Mouse (Mus musculus) CH12.LX (cell line): Measurements from ENCODE around the gene Ube2t. TPM values are rescaled to one million over a fixed set of nuclear protein-coding genes. Genes with fewer than 3 reads are reported as not detected.

Experiments
- DNase-seq: peaks from one replicate; pipeline ENCODE4 v3.0.0-alpha.2; 2013; ENCODE audit errors: extremely low read depth
- H3K27ac ChIP-seq: 2 replicates; pipeline ENCODE4 v1.5.1; 2012; ENCODE audit warnings: low read depth, mild to moderate bottlenecking, control low read depth, moderate library complexity; ENCODE audit not compliant: insufficient read depth
- H3K27me3 ChIP-seq: replicated peaks from 2 replicates; pipeline ENCODE3; 2012; ENCODE audit warnings: inconsistent platforms
- H3K36me3 ChIP-seq, 2 experiments: replicated peaks in 1 of 2; 2 replicates each; pipeline versions ENCODE3 to v1.6.1; 2012; ENCODE audit warnings: inconsistent platforms in 1 of 2, low read length in 1 of 2, mild to moderate bottlenecking in 1 of 2, mixed read lengths in 1 of 2, moderate library complexity in 1 of 2; ENCODE audit not compliant: control insufficient read depth in 1 of 2, insufficient read depth in 1 of 2
- H3K4me1 ChIP-seq, 2 experiments: 2 replicates each; pipeline ENCODE4 v1.6.1; 2012; ENCODE audit warnings: inconsistent platforms in 1 of 2, moderate library complexity in 1 of 2; ENCODE audit not compliant: insufficient read depth in 2 of 2, control insufficient read depth in 1 of 2
- H3K4me2 ChIP-seq: 2 replicates; pipeline ENCODE4 v1.6.1; 2012; ENCODE audit warnings: low read depth, mild to moderate bottlenecking, control low read depth; ENCODE audit not compliant: poor library complexity, insufficient read depth, severe bottlenecking
- H3K4me3 ChIP-seq, 3 experiments: fragments of 150-350 bp in 1 of 3; sonication (generic) in 1 of 3; replicated peaks in 1 of 3; 2 replicates each; pipeline versions ENCODE3 to v1.5.1; 2011 to 2012; ENCODE audit warnings: low read depth in 2 of 3, low read length in 2 of 3, mild to moderate bottlenecking in 2 of 3, moderate library complexity in 2 of 3, control low read depth in 1 of 3, improper control_type of control experiment in 1 of 3, inconsistent platforms in 1 of 3, mixed read lengths in 1 of 3; ENCODE audit not compliant: poor library complexity in 1 of 3
- H3K79me2 ChIP-seq: replicated peaks from 2 replicates; pipeline ENCODE4 v1.6.1; 2012; ENCODE audit warnings: mild to moderate bottlenecking, moderate library complexity; ENCODE audit not compliant: control insufficient read depth, poor library complexity, insufficient read depth, severe bottlenecking; ENCODE audit errors: extremely low read depth
- H3K9ac ChIP-seq: 2 replicates; pipeline ENCODE4 v1.6.1; 2012; ENCODE audit warnings: low read depth, mild to moderate bottlenecking, control low read depth, moderate library complexity; ENCODE audit not compliant: insufficient read depth
- H3K9me3 ChIP-seq: replicated peaks from 2 replicates; pipeline ENCODE3; 2012; ENCODE audit warnings: low read length, inconsistent platforms, mixed read lengths
- BHLHE40 ChIP-seq: IDR thresholded peaks from 2 replicates; pipeline ENCODE4 v1.6.1; 2011; ENCODE audit warnings: mild to moderate bottlenecking, low read depth, low read length, improper control_type of control experiment
- CHD1 ChIP-seq: IDR thresholded peaks from 2 replicates; pipeline ENCODE4 v1.6.1; 2012; ENCODE audit warnings: low read depth, low read length, improper control_type of control experiment, inconsistent platforms
- CHD2 ChIP-seq: IDR thresholded peaks from 2 replicates; pipeline ENCODE4 v1.6.1; 2011; ENCODE audit warnings: low read length, improper control_type of control experiment
- CTCF ChIP-seq, 2 experiments: IDR thresholded peaks in 1 of 2; conservative IDR thresholded peaks in 1 of 2; 2 replicates each; pipeline ENCODE4 v1.5.1; 2011 to 2012; ENCODE audit warnings: low read depth in 2 of 2, low read length in 2 of 2, improper control_type of control experiment in 1 of 2, inconsistent platforms in 1 of 2, mild to moderate bottlenecking in 1 of 2, moderate library complexity in 1 of 2
- E2F4 ChIP-seq: IDR thresholded peaks from 2 replicates; pipeline ENCODE4 v1.6.1; 2011; ENCODE audit warnings: low read depth, low read length, improper control_type of control experiment; ENCODE audit not compliant: insufficient replicate concordance
- ELF1 ChIP-seq: IDR thresholded peaks from 2 replicates; pipeline ENCODE4 v1.6.1; 2014; ENCODE audit warnings: low read depth, mild to moderate bottlenecking, inconsistent platforms, low read length, improper control_type of control experiment
- EP300 ChIP-seq: IDR thresholded peaks from 2 replicates; pipeline ENCODE4 v1.6.1; 2011; ENCODE audit warnings: low read length, improper control_type of control experiment
- ETS1 ChIP-seq: conservative IDR thresholded peaks from 2 replicates; pipeline ENCODE4 v1.6.1; 2012; ENCODE audit warnings: low read depth, mild to moderate bottlenecking, inconsistent platforms, low read length, improper control_type of control experiment, moderate library complexity
- GABPA ChIP-seq: IDR thresholded peaks from 2 replicates; pipeline ENCODE4 v1.6.1; 2012; ENCODE audit warnings: low read depth, low read length, improper control_type of control experiment, inconsistent platforms; ENCODE audit not compliant: insufficient replicate concordance
- HCFC1 ChIP-seq: IDR thresholded peaks from 2 replicates; pipeline ENCODE4 v1.6.1; 2012; ENCODE audit warnings: low read depth, mild to moderate bottlenecking, inconsistent platforms, low read length, improper control_type of control experiment
- IRF4 ChIP-seq: IDR thresholded peaks from 2 replicates; pipeline ENCODE4 v1.6.1; 2014; ENCODE audit warnings: low read depth, mild to moderate bottlenecking, inconsistent platforms, low read length, improper control_type of control experiment
- JUN ChIP-seq: IDR thresholded peaks from 2 replicates; pipeline ENCODE4 v1.6.1; 2011; ENCODE audit warnings: low read depth, mild to moderate bottlenecking, low read length, improper control_type of control experiment, moderate library complexity; ENCODE audit not compliant: insufficient read depth
- JUND ChIP-seq: conservative IDR thresholded peaks from 2 replicates; pipeline ENCODE4 v1.6.1; 2011; ENCODE audit warnings: low read depth, low read length, improper control_type of control experiment
- KAT2A ChIP-seq: IDR thresholded peaks from 2 replicates; pipeline ENCODE4 v1.6.1; 2012; ENCODE audit warnings: low read length, improper control_type of control experiment, inconsistent platforms; ENCODE audit not compliant: insufficient replicate concordance
- MAFK ChIP-seq: IDR thresholded peaks from 2 replicates; pipeline ENCODE4 v1.6.1; 2011; ENCODE audit warnings: low read length, improper control_type of control experiment; ENCODE audit not compliant: insufficient replicate concordance
- MAX ChIP-seq: IDR thresholded peaks from 2 replicates; pipeline ENCODE4 v1.6.1; 2011; ENCODE audit warnings: low read length, improper control_type of control experiment
- MAZ ChIP-seq: IDR thresholded peaks from 2 replicates; pipeline ENCODE4 v1.6.1; 2012; ENCODE audit warnings: low read depth, mild to moderate bottlenecking, inconsistent platforms, low read length, improper control_type of control experiment, moderate library complexity
- MEF2A ChIP-seq: IDR thresholded peaks from 2 replicates; pipeline ENCODE4 v1.6.1; 2014; ENCODE audit warnings: low read depth, mild to moderate bottlenecking, inconsistent platforms, low read length, improper control_type of control experiment, borderline replicate concordance
- MXI1 ChIP-seq: IDR thresholded peaks from 2 replicates; pipeline ENCODE4 v1.6.1; 2011; ENCODE audit warnings: mild to moderate bottlenecking, low read depth, low read length, improper control_type of control experiment
- MYC ChIP-seq: IDR thresholded peaks from 2 replicates; pipeline ENCODE4 v1.6.1; 2011; ENCODE audit warnings: low read depth, mild to moderate bottlenecking, improper control_type of control experiment, low read length
- NELFE ChIP-seq: IDR thresholded peaks from 2 replicates; pipeline ENCODE4 v1.6.1; 2011; ENCODE audit warnings: low read depth, low read length, improper control_type of control experiment
- NRF1 ChIP-seq: IDR thresholded peaks from 2 replicates; pipeline ENCODE4 v1.6.1; 2014; ENCODE audit warnings: low read depth, mild to moderate bottlenecking, inconsistent platforms, low read length, improper control_type of control experiment, moderate library complexity
- PAX5 ChIP-seq: IDR thresholded peaks from 2 replicates; pipeline ENCODE4 v1.6.1; 2012; ENCODE audit warnings: low read length, inconsistent platforms, mixed read lengths
- POLR2A ChIP-seq: IDR thresholded peaks from 2 replicates; pipeline ENCODE4 v1.6.1; 2011; ENCODE audit warnings: low read depth, mild to moderate bottlenecking, improper control_type of control experiment, low read length
- POLR2AphosphoS2 ChIP-seq: IDR thresholded peaks from 2 replicates; pipeline ENCODE4 v1.6.1; 2011; ENCODE audit warnings: low read depth, low read length, improper control_type of control experiment
- RAD21 ChIP-seq: IDR thresholded peaks from 2 replicates; pipeline ENCODE4 v1.6.1; 2011; ENCODE audit warnings: low read depth, mild to moderate bottlenecking, low read length, improper control_type of control experiment, moderate library complexity
- RCOR1 ChIP-seq: conservative IDR thresholded peaks from 2 replicates; pipeline ENCODE4 v1.6.1; 2012; ENCODE audit warnings: low read depth, mild to moderate bottlenecking, inconsistent platforms, low read length, improper control_type of control experiment
- SIN3A ChIP-seq: IDR thresholded peaks from 2 replicates; pipeline ENCODE4 v1.6.1; 2012; ENCODE audit warnings: low read length, improper control_type of control experiment, inconsistent platforms
- SMC3 ChIP-seq: IDR thresholded peaks from 2 replicates; pipeline ENCODE4 v1.6.1; 2011; ENCODE audit warnings: low read depth, low read length, improper control_type of control experiment
- TBP ChIP-seq: conservative IDR thresholded peaks from 2 replicates; pipeline ENCODE4 v1.6.1; 2011; ENCODE audit warnings: low read depth, low read length, improper control_type of control experiment
- TCF12 ChIP-seq: IDR thresholded peaks from 2 replicates; pipeline ENCODE4 v1.6.1; 2014; ENCODE audit warnings: low read depth, mild to moderate bottlenecking, inconsistent platforms, low read length, improper control_type of control experiment
- UBTF ChIP-seq: IDR thresholded peaks from 2 replicates; pipeline ENCODE4 v1.6.1; 2012; ENCODE audit warnings: low read depth, mild to moderate bottlenecking, inconsistent platforms, low read length, improper control_type of control experiment, moderate library complexity
- USF1 ChIP-seq: IDR thresholded peaks from 2 replicates; pipeline ENCODE4 v1.6.1; 2014; ENCODE audit warnings: low read depth, mild to moderate bottlenecking, inconsistent platforms, low read length, improper control_type of control experiment
- USF2 ChIP-seq: conservative IDR thresholded peaks from 2 replicates; pipeline ENCODE4 v1.6.1; 2011; ENCODE audit warnings: low read depth, low read length, improper control_type of control experiment
- ZC3H11A ChIP-seq: IDR thresholded peaks from 2 replicates; pipeline ENCODE4 v1.6.1; 2012; ENCODE audit warnings: low read depth, mild to moderate bottlenecking, inconsistent platforms, low read length, improper control_type of control experiment
- ZKSCAN1 ChIP-seq: IDR thresholded peaks from 2 replicates; pipeline ENCODE4 v1.6.1; 2012; ENCODE audit warnings: low read depth, inconsistent platforms, low read length, improper control_type of control experiment, borderline replicate concordance
- ZMIZ1 ChIP-seq: IDR thresholded peaks from 2 replicates; pipeline ENCODE4 v1.6.1; 2012; ENCODE audit warnings: low read depth, mild to moderate bottlenecking, inconsistent platforms, low read length, improper control_type of control experiment
- ZNF384 ChIP-seq: IDR thresholded peaks from 2 replicates; pipeline ENCODE4 v1.6.1; 2012; ENCODE audit warnings: low read depth, low read length, improper control_type of control experiment, inconsistent platforms
- dilution Hi-C: fragments of 300-500 bp; cut with MboI; formaldehyde crosslinking; loops from 2 replicates; pipeline ENCODE4 v1.14.3; 2020; ENCODE audit warnings: low sequenced_read_pairs; ENCODE audit not compliant: extremely low pct_unique_long_range_greater_than_20kb, extremely low pct_ligation_motif_present
- in situ Hi-C: fragments of 300-500 bp; cut with MboI; formaldehyde crosslinking; loops from 3 replicates; pipeline ENCODE4 v1.14.3; 2019; ENCODE audit warnings: low sequenced_read_pairs, low pct_ligation_motif_present, low pct_unique_long_range_greater_than_20kb, mixed read lengths
- polyA plus RNA-seq: library from polyadenylated mRNA; unstranded; fragments of >175 nt; gene quantifications from 2 replicates; pipeline ENCODE4 v1.2.1, GENCODE M21; 2012; ENCODE audit warnings: low read depth; ENCODE audit not compliant: insufficient read length
- total RNA-seq, 2 experiments: library from RNA; depleted of rRNA; stranded (reverse); fragments of 300-350 nt in 1 of 2; fragments of >200 nt in 1 of 2; gene quantifications; 2 replicates each; pipeline ENCODE4 v1.2.3; 2012 to 2014

Ube2t gene
- total RNA-seq (2012; rRNA removed) (25.8 and 28.8 TPM in 2 replicates), total RNA-seq (2014; rRNA removed) (38.7 and 40.2 TPM in 2 replicates), polyA plus RNA-seq (17.0 and 19.2 TPM in 2 replicates)

- TF ChIP-seq JUND (no peak), BHLHE40 (peak; percentile 84), NELFE (peak; percentile 84), MAZ (0 out of 2 replicates have a peak, but pooled peaks have one; percentile 5), SIN3A (peak; percentile 83), MXI1 (peak; percentile 91), TBP (no peak), UBTF (peak; percentile 73; the same call in 1 of the 2 replicates), POLR2AphosphoS2 (peak; percentile 70; the same call in 1 of the 2 replicates), ELF1 (peak; percentile 82), HCFC1 (0 out of 2 replicates have a peak, but pooled peaks have one; percentile 22), MYC (no peak), NRF1 (peak; percentile 87), MAX (peak; percentile 76), IRF4 (peak; percentile 64), ZKSCAN1 (no peak), ZC3H11A (no peak), ETS1 (no peak), ZMIZ1 (peak; percentile 87), GABPA (no peak), TCF12 (peak; percentile 84), RAD21 (no peak), CHD2 (peak; percentile 71), E2F4 (peak; percentile 88; the same call in 1 of the 2 replicates), EP300 (no peak), MAFK (no peak), CTCF (conservative IDR thresholded peaks at IDR 0.05 in 1 of 2, IDR thresholded peaks at IDR 0.05 in 1 of 2; ENCODE audit: low read depth in 2 of 2, low read length in 2 of 2) (no peak), JUN (no peak), POLR2A (peak; percentile 94), USF2 (no peak), ZNF384 (no peak), MEF2A (no peak), SMC3 (no peak), KAT2A (0 out of 2 replicates have a peak, but pooled peaks have one; percentile 68), PAX5 (no peak), USF1 (no peak), RCOR1 (0 out of 2 replicates have a peak, but pooled peaks have one; percentile 43), CHD1 (no peak)
- no peak within 1 kb of the TSS for H3K27ac ChIP-seq
- in situ Hi-C loops (no loop called here), dilution Hi-C loops (no loop called here)
- H3K36me3 ChIP-seq = peaks cover 0 to 11% of the 10 kb centered on the region in 2 experiments
- H3K4me1 ChIP-seq = peaks cover 0 to 13% of the 10 kb centered on the region in 2 experiments; a peak in 2 of 4 replicates
- DNase-seq = peak; percentile 91
- H3K4me3 ChIP-seq = peak within 1 kb of the TSS; percentile 79 to 86 (median 81)
- H3K9me3 ChIP-seq = peaks cover 3% of the 10 kb centered on the region
- peak within 1 kb of the TSS; percentile 80 for H3K4me2 ChIP-seq
- peaks cover 18% of the 10 kb centered on the region for H3K27me3 ChIP-seq
- H3K9ac ChIP-seq = peak within 1 kb of the TSS; percentile 59
- H3K79me2 ChIP-seq = peaks cover 7% of the 10 kb centered on the region; the same call in 1 of the 2 replicates
Observed at GRCm38 (mm10) chr1:134962053-134962803, at the start of gene Ube2t. Gene Ube2t (plus strand): TSS chr1:134962565.
